Mouse (Mus musculus): ENCODE measurements at regions not wholly inside any gene's neighbourhood (a gene's known extent, or its start where the extent isn't known, plus 50 kb on each side); places are given as distances from the start of the nearest gene placed in this dataset.
"Not testable (repeated sequence)": the region's sequence is repeated elsewhere in the genome, so short reads cannot be mapped to it uniquely, and the experiment has no call there.

DNA sequence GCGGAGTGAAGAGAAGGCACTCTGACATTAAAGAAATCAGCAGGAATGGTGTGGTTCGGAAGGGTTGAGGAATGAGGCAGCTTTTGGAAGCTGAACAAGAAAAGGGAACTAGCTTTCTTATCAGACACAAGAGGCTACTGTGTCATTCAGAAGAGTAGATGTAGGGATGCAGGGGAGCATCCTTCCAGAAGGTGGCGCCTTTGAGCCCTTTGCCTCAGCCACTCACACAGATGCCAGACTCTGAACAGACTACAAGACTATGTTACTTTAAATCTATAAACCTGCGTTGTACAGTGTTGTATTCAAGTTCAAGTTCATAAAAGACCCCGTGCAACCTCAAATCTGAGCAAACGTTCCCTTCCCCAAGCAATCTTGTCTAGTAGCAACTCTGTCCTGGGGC, 128.9 kb downstream of the Kap start:
- ATAC-seq; H3K27me3 ChIP-seq; H3K4me2 ChIP-seq; H3K9ac ChIP-seq; H3K9me3 ChIP-seq (replicated peaks); H3K4me3 ChIP-seq; H3K4me1 ChIP-seq; H3K36me3 ChIP-seq (ENCODE audit: poor library complexity, severe bottlenecking); H3K27ac ChIP-seq: not testable (repeated sequence)
- 69% methylated on average over 6 of the region's 6 CpGs for WGBS

DNA sequence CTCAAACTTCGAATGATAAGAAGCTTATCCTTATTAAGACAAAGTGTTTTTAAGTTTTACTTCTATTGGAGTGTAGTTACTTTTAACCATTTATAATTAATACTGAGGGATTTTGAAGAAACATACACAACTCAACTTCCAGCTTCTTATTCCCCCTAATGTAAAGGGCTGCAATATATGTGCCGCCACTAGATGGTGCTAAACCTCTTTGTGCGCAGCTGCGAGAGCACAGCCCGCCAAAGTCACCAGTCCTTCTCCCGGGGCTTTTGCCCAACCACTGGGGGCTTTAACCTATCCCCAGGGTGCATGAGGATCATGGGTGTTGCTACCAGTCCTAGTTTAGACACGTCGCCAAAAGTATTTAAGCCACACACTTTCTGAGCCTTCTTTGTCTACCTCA, 146.8 kb downstream of the Kap start:
- 0 out of 2 replicates have a peak, but pooled peaks have one; percentile 63 for ATAC-seq
- WGBS: 1% methylated on average over 8 of the region's 8 CpGs

DNA sequence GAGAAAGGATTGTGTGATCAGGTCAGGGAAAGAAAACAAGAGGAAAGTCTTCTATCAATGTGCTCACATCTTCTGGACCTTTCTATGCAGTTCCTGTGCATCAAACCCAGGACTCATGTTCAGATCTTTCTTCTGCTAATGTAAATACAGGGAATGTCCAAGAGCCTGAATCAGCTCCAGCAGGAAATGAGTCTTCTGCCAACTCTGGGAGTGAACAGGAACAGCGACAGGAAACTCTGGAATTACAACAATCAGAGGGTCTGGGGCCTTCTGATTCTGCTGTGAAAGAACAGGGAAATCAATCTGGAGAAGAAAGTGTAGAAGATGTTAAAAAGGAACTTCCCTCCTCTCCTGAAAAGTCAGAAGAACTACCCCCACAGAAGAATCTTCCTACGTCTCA, 151.9 kb downstream of the Kap start:
- H3K36me3 ChIP-seq (ENCODE audit: poor library complexity, severe bottlenecking): no peaks in the 10 kb centered on the region
- no peaks in the 10 kb centered on the region for H3K27me3 ChIP-seq
- 63% methylated on average over 2 of the region's 2 CpGs for WGBS
- no peaks in the 10 kb centered on the region for H3K9me3 ChIP-seq (replicated peaks)
- H3K4me3 ChIP-seq: no peak overlapping the region
- no peak overlapping the region for H3K4me2 ChIP-seq
- H3K27ac ChIP-seq: no peak overlapping the region
- no peak overlapping the region for H3K9ac ChIP-seq
- no peak for ATAC-seq
- H3K4me1 ChIP-seq: no peaks in the 10 kb centered on the region

More for the DNA sequence above, 146.8 kb downstream of the Kap start:
- not testable (repeated sequence) for H3K9ac ChIP-seq; H3K27me3 ChIP-seq; H3K36me3 ChIP-seq (ENCODE audit: poor library complexity, severe bottlenecking); H3K4me3 ChIP-seq; H3K27ac ChIP-seq; H3K4me1 ChIP-seq; H3K9me3 ChIP-seq (replicated peaks)
- peak overlapping the region; percentile 33; the same call in 1 of the 2 replicates for H3K4me2 ChIP-seq

Measured in forebrain, embryonic 13.5 days (tissue).